Mouse (Mus musculus) thymus, adult 2 months (tissue): Measurements from ENCODE around the gene Zscan26. TPM values are rescaled to one million over a fixed set of nuclear protein-coding genes. Genes with fewer than 3 reads are reported as not detected.
A peak's percentile ranks its signal among the peaks of the same experiment; 100 is the strongest.
"Not testable (repeated sequence)": the region's sequence is repeated elsewhere in the genome, so short reads cannot be mapped to it uniquely, and the experiment has no call there.

Experiments used
- DNase-seq: peaks from one replicate; pipeline ENCODE4 v3.0.0; 2021
- H3K27ac ChIP-seq: fragments of 200-500 bp; 2 replicates; pipeline ENCODE4 v1.5.1; 2012; ENCODE audit warnings: low read length, control low read depth; ENCODE audit not compliant: control insufficient read depth, insufficient read depth
- H3K27me3 ChIP-seq: fragments of 200-500 bp; 2 replicates; pipeline ENCODE4 v1.6.1; 2012; ENCODE audit warnings: mild to moderate bottlenecking, low read length, moderate library complexity, mixed read lengths; ENCODE audit not compliant: control insufficient read depth, insufficient read depth
- H3K36me3 ChIP-seq: fragments of 200-500 bp; 2 replicates; pipeline ENCODE4 v1.6.1; 2012; ENCODE audit warnings: mild to moderate bottlenecking, low read length, moderate library complexity; ENCODE audit not compliant: control insufficient read depth, insufficient read depth
- H3K4me1 ChIP-seq: fragments of 200-500 bp; replicated peaks from 2 replicates; pipeline ENCODE4 v1.6.1; 2012; ENCODE audit warnings: low read length; ENCODE audit not compliant: control insufficient read depth, insufficient read depth
- H3K4me3 ChIP-seq: fragments of 200-500 bp; 2 replicates; pipeline ENCODE4 v1.5.1; 2012; ENCODE audit warnings: mild to moderate bottlenecking, low read length, control low read depth, moderate library complexity; ENCODE audit not compliant: control insufficient read depth, insufficient read depth
- CTCF ChIP-seq: fragments of 200-500 bp; IDR thresholded peaks from 2 replicates; pipeline ENCODE4 v1.5.1; 2012; ENCODE audit warnings: mild to moderate bottlenecking, control low read depth, low read length, moderate library complexity, borderline replicate concordance; ENCODE audit not compliant: control insufficient read depth, poor library complexity, insufficient read depth; ENCODE audit errors: extremely low read depth
- POLR2A ChIP-seq: fragments of 200-500 bp; IDR thresholded peaks from 2 replicates; pipeline ENCODE4 v1.6.1; 2012; ENCODE audit warnings: mild to moderate bottlenecking, low read length, control low read depth, moderate library complexity; ENCODE audit not compliant: control insufficient read depth, poor library complexity, insufficient read depth; ENCODE audit errors: extremely low read depth
- WGBS: fragments of 180-500 bp; shearing (Covaris S2); methylation state at CpG from one replicate; pipeline ENCODE4 v1.1.7; 2018; 5-methylcytosine and 5-hydroxymethylcytosine counted together
- polyA plus RNA-seq: library from polyadenylated mRNA; depleted of rRNA; stranded (reverse); fragments of >200 nt; gene quantifications from 2 replicates; pipeline ENCODE4 v1.2.3, GENCODE M21; 2012; rRNA removed

Gene Zscan26
- polyA plus RNA-seq, result 8.2 and 11.3 TPM in 2 replicates

GRCm38 (mm10) chr13:21453449-21453848, at the start of gene Zscan26:
TSS of gene Zscan26 (minus strand) at chr13:21453730.
- DNase-seq, result peak; percentile 66
- TF ChIP-seq CTCF, result no peak
- peak; percentile 33; the same call in 1 of the 2 replicates for TF ChIP-seq POLR2A
- H3K27me3 ChIP-seq, result no peaks in the 10 kb centered on the region
- no peaks in the 10 kb centered on the region for H3K4me1 ChIP-seq
- no peak within 1 kb of the TSS for H3K27ac ChIP-seq
- no peaks in the 10 kb centered on the region for H3K36me3 ChIP-seq
- under 1% methylated on average over 23 of the region's 23 CpGs for WGBS
- peak within 1 kb of the TSS; percentile 98 for H3K4me3 ChIP-seq

GRCm38 (mm10) chr13:21502296-21502695, 48.8 kb upstream of the Zscan26 start:
- H3K27me3 ChIP-seq, result no peaks in the 10 kb centered on the region
- DNase-seq, result no peak
- 91% methylated on average over 5 of the region's 5 CpGs for WGBS
- H3K27ac ChIP-seq, result no peak overlapping the region
- no peaks in the 10 kb centered on the region for H3K4me1 ChIP-seq
- no peak for TF ChIP-seq CTCF
- no peak for TF ChIP-seq POLR2A
- H3K36me3 ChIP-seq, result no peaks in the 10 kb centered on the region
- no peak overlapping the region for H3K4me3 ChIP-seq

GRCm38 (mm10) chr13:21501182-21501581, 47.7 kb upstream of the Zscan26 start, which contains the start of gene Gm11273:
TSS of gene Gm11273 (minus strand) at chr13:21501418.
- H3K27ac ChIP-seq, H3K36me3 ChIP-seq, H3K4me3 ChIP-seq, H3K4me1 ChIP-seq, DNase-seq, H3K27me3 ChIP-seq: not testable (repeated sequence)
- 97% methylated on average over 17 of the region's 17 CpGs for WGBS

- no peak for DNase-seq
- no peaks in the 10 kb centered on the region for H3K36me3 ChIP-seq
- H3K4me3 ChIP-seq, result no peak within 1 kb of the TSS
- TF ChIP-seq POLR2A (no peak), CTCF (no peak)
- no peaks in the 10 kb centered on the region for H3K27me3 ChIP-seq
- no peak within 1 kb of the TSS for H3K27ac ChIP-seq
- WGBS, result 97% methylated on average over 21 of the region's 21 CpGs
- H3K4me1 ChIP-seq, result no peaks in the 10 kb centered on the region
Measured at GRCm38 (mm10) chr13:21495080-21495479, 41.5 kb upstream of the Zscan26 start, which contains the start of gene AK157302. TSS of gene AK157302 (plus strand) at chr13:21495223.

- no peaks in the 10 kb centered on the region for H3K27me3 ChIP-seq
- H3K4me3 ChIP-seq, result no peak overlapping the region
- 95% methylated on average over 5 of the region's 5 CpGs for WGBS
- TF ChIP-seq CTCF, result no peak
- TF ChIP-seq POLR2A, result no peak
- no peak for DNase-seq
- H3K4me1 ChIP-seq, result no peaks in the 10 kb centered on the region
- no peaks in the 10 kb centered on the region for H3K36me3 ChIP-seq
- no peak overlapping the region for H3K27ac ChIP-seq
Measured at GRCm38 (mm10) chr13:21492847-21493246, 39.3 kb upstream of the Zscan26 start.

GRCm38 (mm10) chr13:21486881-21487280, 33.4 kb upstream of the Zscan26 start:
- H3K27ac ChIP-seq, result no peak overlapping the region
- no peak for TF ChIP-seq POLR2A
- TF ChIP-seq CTCF, result no peak
- H3K4me1 ChIP-seq, result no peaks in the 10 kb centered on the region
- 100% methylated on average over 1 of the region's 1 CpGs for WGBS
- H3K36me3 ChIP-seq, result no peaks in the 10 kb centered on the region
- H3K27me3 ChIP-seq, result no peaks in the 10 kb centered on the region
- H3K4me3 ChIP-seq, result no peak overlapping the region
- no peak for DNase-seq

GRCm38 (mm10) chr13:21478759-21479670, 25.5 kb upstream of the Zscan26 start, which contains the start of the genes Zkscan4 and Gm10065:
TSS of gene Zkscan4 (plus strand) at chr13:21478907.
TSS of gene Gm10065 (minus strand) at chr13:21479441.
- WGBS, result 6% methylated on average over 30 of the region's 31 CpGs
- not testable (repeated sequence) for H3K27me3 ChIP-seq, H3K4me1 ChIP-seq, H3K36me3 ChIP-seq, H3K27ac ChIP-seq
- DNase-seq, result peak; percentile 3
- peak within 1 kb of the TSS; percentile 17 for H3K4me3 ChIP-seq
